Mouse (Mus musculus) kidney, postnatal 14 days (tissue): ENCODE results near the gene Phlpp1.

ENCODE experiments used
- DNase-seq: peaks from one replicate; pipeline ENCODE4 v3.0.0; 2022; ENCODE audit warnings: mixed read lengths

The Phlpp1 gene

GRCm38 (mm10) chr1:106320583-106320982, 149.0 kb downstream of the Phlpp1 start:
- DNase-seq, result no peak

GRCm38 (mm10) chr1:106321432-106322126, 150.0 kb downstream of the Phlpp1 start:
- DNase-seq, result no peak

- no peak for DNase-seq
Observed at GRCm38 (mm10) chr1:106326691-106327090, 155.1 kb downstream of the Phlpp1 start.

- no peak for DNase-seq
Observed at GRCm38 (mm10) chr1:106342100-106342499, 170.5 kb downstream of the Phlpp1 start.

- DNase-seq, result no peak
Observed at GRCm38 (mm10) chr1:106345265-106345664, 173.7 kb downstream of the Phlpp1 start.

GRCm38 (mm10) chr1:106346776-106347175, 175.2 kb downstream of the Phlpp1 start:
- no peak for DNase-seq

- DNase-seq, result no peak
Observed at GRCm38 (mm10) chr1:106349116-106349515, 177.6 kb downstream of the Phlpp1 start.

- no peak for DNase-seq
Observed at GRCm38 (mm10) chr1:106351512-106351911, 180.0 kb downstream of the Phlpp1 start.

GRCm38 (mm10) chr1:106352801-106353511, 181.4 kb downstream of the Phlpp1 start:
- no peak for DNase-seq

- DNase-seq, result no peak
Observed at GRCm38 (mm10) chr1:106353993-106354392, 182.4 kb downstream of the Phlpp1 start.

- DNase-seq, result no peak
Observed at GRCm38 (mm10) chr1:106359474-106359873, 187.9 kb downstream of the Phlpp1 start.

GRCm38 (mm10) chr1:106362841-106363604, 191.5 kb downstream of the Phlpp1 start:
- peak; percentile 14 for DNase-seq

GRCm38 (mm10) chr1:106369330-106369729, 197.8 kb downstream of the Phlpp1 start:
- DNase-seq, result no peak

- no peak for DNase-seq
Observed at GRCm38 (mm10) chr1:106372446-106372845, 200.9 kb downstream of the Phlpp1 start.

- no peak for DNase-seq
Observed at GRCm38 (mm10) chr1:106373656-106374055, 202.1 kb downstream of the Phlpp1 start.

GRCm38 (mm10) chr1:106374274-106374673, 202.7 kb downstream of the Phlpp1 start:
- peak; percentile 20 for DNase-seq

GRCm38 (mm10) chr1:106374971-106375370, 203.4 kb downstream of the Phlpp1 start:
- no peak for DNase-seq

- no peak for DNase-seq
Observed at GRCm38 (mm10) chr1:106376003-106376402, 204.5 kb downstream of the Phlpp1 start.

- no peak for DNase-seq
Observed at GRCm38 (mm10) chr1:106380465-106380864, 208.9 kb downstream of the Phlpp1 start.

GRCm38 (mm10) chr1:106386542-106386941, 215.0 kb downstream of the Phlpp1 start:
- no peak for DNase-seq

GRCm38 (mm10) chr1:106387264-106387663, 215.7 kb downstream of the Phlpp1 start:
- DNase-seq, result no peak

GRCm38 (mm10) chr1:106389673-106390072, 218.1 kb downstream of the Phlpp1 start:
- peak; percentile 69 for DNase-seq

GRCm38 (mm10) chr1:106393072-106393471, 221.5 kb downstream of the Phlpp1 start:
- DNase-seq, result no peak

GRCm38 (mm10) chr1:106394678-106395077, 223.1 kb downstream of the Phlpp1 start:
- DNase-seq, result no peak
